ENCODE assay signal across 9 mouse cellular contexts in the genomic region with DNA sequence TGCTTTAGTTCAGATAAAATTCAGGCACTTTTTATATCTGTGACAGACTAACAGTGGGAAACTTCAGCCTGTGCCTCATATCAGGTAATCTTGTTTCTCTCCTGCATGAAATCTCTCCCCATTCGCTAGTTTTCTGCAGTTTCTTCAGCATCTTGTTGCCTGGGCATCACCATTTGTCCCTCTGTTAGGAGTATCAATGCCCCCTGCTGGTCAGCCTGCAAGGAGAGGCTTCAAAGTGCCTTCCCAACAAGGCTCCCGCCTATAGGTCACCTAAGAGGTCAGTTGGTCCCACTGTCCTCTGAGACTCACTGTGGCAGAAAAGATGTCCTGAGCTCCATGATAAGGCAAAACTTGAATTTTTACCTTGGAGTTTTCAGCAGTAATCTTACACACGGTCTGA.
A peak's percentile ranks its signal among the peaks of the same experiment; 100 is the strongest.
DNase-seq lines count a peak whose midpoint lies in the region; TF ChIP-seq lines count a peak whose summit lies in the region.
"Had no signal": no experiment of that assay in that cellular context is flagged by ENCODE, and none has a peak within 500 bp of the region (broad histone marks: within the 10 kb centered on the region; RNA-seq: fewer than 3 reads in every experiment).

No protein-coding gene starts in this region.

- H3K27me3 ChIP-seq in MEL (ENCODE audit: control insufficient read depth in 1 of 2, insufficient read depth in 2 of 2, low read length in 2 of 2) = no peaks in the 10 kb centered on the region
- H3K27me3 ChIP-seq: embryonic facial prominence, embryonic 15.5 days; limb, embryonic 13.5 days had no signal

- no peaks in the 10 kb centered on the region for H3K9me3 ChIP-seq in MEL (replicated peaks; ENCODE audit: insufficient read depth, low read length)
- H3K9me3 ChIP-seq: embryonic facial prominence, embryonic 15.5 days; limb, embryonic 13.5 days had no signal

- H3K79me2 ChIP-seq in MEL (ENCODE audit: control insufficient read depth, insufficient read depth, low read length, poor library complexity) = no peaks in the 10 kb centered on the region

- no peak for TF ChIP-seq EP300 in MEL (IDR thresholded peaks at IDR 0.05; ENCODE audit: low read depth in 1 of 2, low read length in 2 of 2)

- peak; percentile 13 to 43 for DNase-seq in left cerebral cortex, adult 2 months (ENCODE audit: extremely low spot score in 1 of 2, low spot score in 2 of 2)
- DNase-seq in left cerebral cortex, adult 8-10 months (ENCODE audit: low spot score in 2 of 2) = no peak
- peak; percentile 5 for DNase-seq in MEL (ENCODE audit: low read depth, low spot score)
- DNase-seq in brain, adult 2 months (ENCODE audit: low read depth, low spot score) = peak; percentile 66
- peak; percentile 18 for DNase-seq in heart, postnatal 25 days (ENCODE audit: low spot score)
- peak; percentile 57 for DNase-seq in lung, postnatal 36 days
- DNase-seq in thymus, postnatal 36 days = peak; percentile 10 to 19

- no peaks in the 10 kb centered on the region for H3K36me3 ChIP-seq in MEL (ENCODE audit: control insufficient read depth in 1 of 2, insufficient read depth in 2 of 2, low read length in 2 of 2)
- H3K36me3 ChIP-seq: embryonic facial prominence, embryonic 15.5 days; limb, embryonic 13.5 days had no signal

- H3K4me1 ChIP-seq in MEL (ENCODE audit: control insufficient read depth in 1 of 2, insufficient read depth in 2 of 2, low read length in 2 of 2) = no peaks in the 10 kb centered on the region
- H3K4me1 ChIP-seq: embryonic facial prominence, embryonic 15.5 days; limb, embryonic 13.5 days had no signal

- TF ChIP-seq CTCF in left cerebral cortex, adult 2 months (IDR thresholded peaks at IDR 0.05) = peak; percentile 56
- TF ChIP-seq CTCF in MEL (IDR thresholded peaks at IDR 0.05 in 2 of 3, conservative IDR thresholded peaks at IDR 0.05 in 1 of 3; ENCODE audit: control insufficient read depth in 1 of 3, insufficient read depth in 1 of 3, low read depth in 2 of 3, low read length in 3 of 3, poor library complexity in 1 of 3, severe bottlenecking in 1 of 3) = peak in 2 of 3 experiments; percentile 31 to 33; a peak in 4 of 6 replicates

- peak; percentile 16 for TF ChIP-seq RAD21 in MEL (IDR thresholded peaks at IDR 0.05; ENCODE audit: low read depth, low read length)

- no peak overlapping the region for H3K4me3 ChIP-seq in left cerebral cortex, adult 2 months
- H3K4me3 ChIP-seq in MEL (ENCODE audit: control insufficient read depth in 1 of 2, insufficient read depth in 1 of 2, low read depth in 2 of 2, low read length in 2 of 2) = no peak overlapping the region
- H3K4me3 ChIP-seq: embryonic facial prominence, embryonic 15.5 days; limb, embryonic 13.5 days had no signal

- TF ChIP-seq POLR2A in MEL (IDR thresholded peaks at IDR 0.05; ENCODE audit: control insufficient read depth in 1 of 2, insufficient read depth in 1 of 2, low read depth in 1 of 2, low read length in 2 of 2, poor library complexity in 1 of 2) = no peak

- intact Hi-C loops in left cerebral cortex, adult 2 months (cut with DNase I) = loop anchor here (10.0 kb wide), 1 partner anchor 1029 kb away; no protein-coding TSS in a partner anchor
- intact Hi-C loops in heart, postnatal 25 days (cut with DNase I) = no loop called here

- H3K27ac ChIP-seq in left cerebral cortex, adult 2 months = no peak overlapping the region
- H3K27ac ChIP-seq in MEL (ENCODE audit: control insufficient read depth, low read depth, low read length) = no peak overlapping the region
- H3K27ac ChIP-seq: embryonic facial prominence, embryonic 15.5 days; limb, embryonic 13.5 days had no signal

- no peak overlapping the region for H3K9ac ChIP-seq in MEL (ENCODE audit: control insufficient read depth, low read depth, low read length, poor library complexity, severe bottlenecking)
- H3K9ac ChIP-seq: embryonic facial prominence, embryonic 15.5 days; limb, embryonic 13.5 days had no signal

TF ChIP-seq in MEL, 35 proteins besides CTCF, POLR2A, EP300 and RAD21:
- TF ChIP-seq ELF1 (IDR thresholded peaks at IDR 0.05; ENCODE audit: low read depth, low read length) = no peak
- no peak for TF ChIP-seq MEF2A (IDR thresholded peaks at IDR 0.05; ENCODE audit: extremely low read depth, insufficient replicate concordance, low read depth, low read length, poor library complexity, severe bottlenecking)
- no peak for TF ChIP-seq MYB (IDR thresholded peaks at IDR 0.05; ENCODE audit: low read depth, low read length)
- TF ChIP-seq E2F4 (IDR thresholded peaks at IDR 0.05; ENCODE audit: borderline replicate concordance, low read depth, low read length) = no peak
- no peak for TF ChIP-seq TCF12 (IDR thresholded peaks at IDR 0.05; ENCODE audit: low read depth, low read length)
- no peak for TF ChIP-seq POLR2AphosphoS2 (IDR thresholded peaks at IDR 0.05; ENCODE audit: low read length)
- no peak for TF ChIP-seq NELFE (IDR thresholded peaks at IDR 0.05; ENCODE audit: low read depth, low read length)
- no peak for TF ChIP-seq USF1 (IDR thresholded peaks at IDR 0.05; ENCODE audit: low read depth, low read length)
- TF ChIP-seq MAFK (IDR thresholded peaks at IDR 0.05; ENCODE audit: borderline replicate concordance, low read depth, low read length) = no peak
- TF ChIP-seq GATA1 (IDR thresholded peaks at IDR 0.05; ENCODE audit: low read depth, low read length) = no peak
- no peak for TF ChIP-seq GABPA (IDR thresholded peaks at IDR 0.05; ENCODE audit: low read depth, low read length)
- TF ChIP-seq UBTF (IDR thresholded peaks at IDR 0.05; ENCODE audit: borderline replicate concordance, insufficient read depth, low read depth, low read length) = no peak
- TF ChIP-seq NRF1 (IDR thresholded peaks at IDR 0.05; ENCODE audit: insufficient read depth, low read depth, low read length, poor library complexity, severe bottlenecking) = no peak
- TF ChIP-seq MAX (IDR thresholded peaks at IDR 0.05; ENCODE audit: low read length) = no peak
- TF ChIP-seq MYC (IDR thresholded peaks at IDR 0.05; ENCODE audit: low read depth, low read length) = no peak
- no peak for TF ChIP-seq MAZ (IDR thresholded peaks at IDR 0.05; ENCODE audit: low read depth, low read length)
- TF ChIP-seq SMC3 (IDR thresholded peaks at IDR 0.05; ENCODE audit: low read depth, low read length) = no peak; the same call in 1 of the 2 replicates
- no peak for TF ChIP-seq MXI1 (IDR thresholded peaks at IDR 0.05; ENCODE audit: low read depth, low read length)
- TF ChIP-seq CHD1 (IDR thresholded peaks at IDR 0.05; ENCODE audit: low read depth, low read length) = no peak

Comparison
In these comparisons a context has a peak if more than half of its experiments do, and no peak if none do; other contexts are left out.
1. DNase-seq: peak in left cerebral cortex, adult 2 months (2 of 2), MEL (single experiment), brain, adult 2 months (single experiment), heart, postnatal 25 days (single experiment), lung, postnatal 36 days (single experiment) and thymus, postnatal 36 days (2 of 2); none in left cerebral cortex, adult 8-10 months (0 of 2).